Mouse (Mus musculus): ENCODE measurements around the gene Nptx1.

DNA sequence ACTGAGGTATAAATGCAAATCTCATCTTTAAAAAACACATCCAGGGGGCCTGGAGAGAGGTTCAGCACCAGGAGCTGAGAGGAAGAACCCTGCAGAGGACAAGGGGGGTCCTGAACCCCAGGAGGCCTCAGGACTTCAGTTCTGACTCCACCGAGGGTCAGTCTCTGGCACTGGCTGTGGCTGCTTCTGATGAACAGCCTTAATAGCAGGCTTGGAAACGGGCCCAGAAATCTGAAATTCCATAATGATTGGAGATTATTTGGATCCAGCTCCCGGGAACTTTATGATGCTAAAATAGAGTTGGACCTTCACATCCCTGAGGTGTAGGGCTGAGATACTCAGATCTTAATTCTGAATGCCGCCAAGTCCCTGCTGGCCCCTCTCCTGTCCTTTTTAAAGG, 29.3 kb upstream of the Nptx1 start:
- no peak for TF ChIP-seq POLR2A (IDR thresholded peaks at IDR 0.05; ENCODE audit: extremely low read depth, insufficient read depth, low read length)
- no peak for TF ChIP-seq CTCF (IDR thresholded peaks at IDR 0.05; ENCODE audit: low read depth, low read length)
